Mouse (Mus musculus): ENCODE results near the gene Aoc1. TPM values are rescaled to one million over a fixed set of nuclear protein-coding genes. Genes with fewer than 3 reads are reported as not detected.

The Aoc1 gene
- total and polyA plus RNA-seq, 3 experiments = 0.19 to 0.21 TPM; not detected in 1

- TF ChIP-seq E2F4 (IDR thresholded peaks at IDR 0.05; ENCODE audit: insufficient replicate concordance, low read depth, low read length) (no peak), ZC3H11A (IDR thresholded peaks at IDR 0.05; ENCODE audit: low read depth, low read length) (no peak), EP300 (IDR thresholded peaks at IDR 0.05; ENCODE audit: low read length) (no peak), POLR2AphosphoS2 (IDR thresholded peaks at IDR 0.05; ENCODE audit: low read depth, low read length) (no peak), CHD1 (IDR thresholded peaks at IDR 0.05; ENCODE audit: low read depth, low read length) (no peak), MYC (IDR thresholded peaks at IDR 0.05; ENCODE audit: low read depth, low read length) (no peak), JUND (conservative IDR thresholded peaks at IDR 0.05; ENCODE audit: low read depth, low read length) (no peak), USF2 (conservative IDR thresholded peaks at IDR 0.05; ENCODE audit: low read depth, low read length) (no peak), MEF2A (IDR thresholded peaks at IDR 0.05; ENCODE audit: borderline replicate concordance, low read depth, low read length) (no peak), CTCF (conservative IDR thresholded peaks at IDR 0.05 in 1 of 2, IDR thresholded peaks at IDR 0.05 in 1 of 2; ENCODE audit: low read depth in 2 of 2, low read length in 2 of 2) (no peak), BHLHE40 (IDR thresholded peaks at IDR 0.05; ENCODE audit: low read depth, low read length) (no peak), GABPA (IDR thresholded peaks at IDR 0.05; ENCODE audit: insufficient replicate concordance, low read depth, low read length) (no peak), UBTF (IDR thresholded peaks at IDR 0.05; ENCODE audit: low read depth, low read length) (no peak), SMC3 (IDR thresholded peaks at IDR 0.05; ENCODE audit: low read depth, low read length) (no peak), USF1 (IDR thresholded peaks at IDR 0.05; ENCODE audit: low read depth, low read length) (no peak), IRF4 (IDR thresholded peaks at IDR 0.05; ENCODE audit: low read depth, low read length) (no peak), MXI1 (IDR thresholded peaks at IDR 0.05; ENCODE audit: low read depth, low read length) (no peak)
- dilution Hi-C loops (cut with MboI; ENCODE audit: extremely low pct_ligation_motif_present, extremely low pct_unique_long_range_greater_than_20kb, low sequenced_read_pairs) (no loop called here), in situ Hi-C loops (cut with MboI; ENCODE audit: low pct_ligation_motif_present, low pct_unique_long_range_greater_than_20kb, low sequenced_read_pairs) (no loop called here)
- Histone ChIP-seq H3K4me2 (ENCODE audit: insufficient read depth, low read depth, poor library complexity, severe bottlenecking) (no peak overlapping the region), H3K27me3 (replicated peaks) (no peaks in the 10 kb centered on the region), H3K4me1 (ENCODE audit: control insufficient read depth in 1 of 2, insufficient read depth in 2 of 2) (peaks cover 0 to 5% of the 10 kb centered on the region in 2 experiments; a peak in 2 of 4 replicates), H3K79me2 (replicated peaks; ENCODE audit: control insufficient read depth, extremely low read depth, insufficient read depth, poor library complexity, severe bottlenecking) (no peaks in the 10 kb centered on the region), H3K27ac (ENCODE audit: insufficient read depth, low read depth) (no peak overlapping the region), H3K9me3 (replicated peaks; ENCODE audit: low read length) (no peaks in the 10 kb centered on the region), H3K36me3 (replicated peaks in 1 of 2; ENCODE audit: control insufficient read depth in 1 of 2, insufficient read depth in 1 of 2, low read length in 1 of 2) (no peaks in the 10 kb centered on the region), H3K4me3 (replicated peaks in 1 of 3; ENCODE audit: low read depth in 2 of 3, low read length in 2 of 3, poor library complexity in 1 of 3) (no peak overlapping the region), H3K9ac (ENCODE audit: insufficient read depth, low read depth) (no peak overlapping the region)
- DNase-seq (ENCODE audit: extremely low read depth) = no peak
These were observed 30.1 kb downstream of the Aoc1 start for GRCm38 (mm10) chr6:48902511-48903406.

DNA sequence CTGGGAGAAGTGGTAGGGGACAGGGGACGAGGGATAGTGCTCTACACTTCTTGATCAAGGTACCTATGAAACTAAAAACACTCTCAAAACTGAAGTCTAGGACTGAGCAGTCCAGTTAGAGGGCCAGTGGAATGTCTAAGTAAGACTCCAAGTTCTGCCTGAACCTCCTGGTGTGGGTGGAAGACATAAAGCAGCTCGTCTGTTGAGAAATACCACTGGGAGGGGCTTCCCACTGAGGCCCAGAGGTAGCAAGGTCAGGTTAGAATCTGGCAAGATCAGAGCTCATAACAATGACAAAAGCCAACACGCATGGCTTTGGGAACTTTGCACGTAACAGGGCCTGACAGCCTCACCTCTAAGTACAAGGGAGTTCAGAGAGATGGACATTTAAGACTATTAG, 30.7 kb downstream of the Aoc1 start:
- dilution Hi-C loops (cut with MboI; ENCODE audit: extremely low pct_ligation_motif_present, extremely low pct_unique_long_range_greater_than_20kb, low sequenced_read_pairs) = no loop called here
- in situ Hi-C loops (cut with MboI; ENCODE audit: low pct_ligation_motif_present, low pct_unique_long_range_greater_than_20kb, low sequenced_read_pairs) = no loop called here
- no peaks in the 10 kb centered on the region for H3K79me2 ChIP-seq (replicated peaks; ENCODE audit: control insufficient read depth, extremely low read depth, insufficient read depth, poor library complexity, severe bottlenecking)
- no peak overlapping the region for H3K27ac ChIP-seq (ENCODE audit: insufficient read depth, low read depth)
- TF ChIP-seq MAZ (IDR thresholded peaks at IDR 0.05; ENCODE audit: low read depth, low read length) (no peak), ZMIZ1 (IDR thresholded peaks at IDR 0.05; ENCODE audit: low read depth, low read length) (no peak), JUN (IDR thresholded peaks at IDR 0.05; ENCODE audit: insufficient read depth, low read depth, low read length) (no peak), MAX (IDR thresholded peaks at IDR 0.05; ENCODE audit: low read length) (no peak), SMC3 (IDR thresholded peaks at IDR 0.05; ENCODE audit: low read depth, low read length) (no peak), PAX5 (IDR thresholded peaks at IDR 0.05; ENCODE audit: low read length) (no peak), SIN3A (IDR thresholded peaks at IDR 0.05; ENCODE audit: low read length) (no peak), BHLHE40 (IDR thresholded peaks at IDR 0.05; ENCODE audit: low read depth, low read length) (no peak)
- H3K27me3 ChIP-seq (replicated peaks) = no peaks in the 10 kb centered on the region
- H3K36me3 ChIP-seq (replicated peaks in 1 of 2; ENCODE audit: control insufficient read depth in 1 of 2, insufficient read depth in 1 of 2, low read length in 1 of 2) = no peaks in the 10 kb centered on the region
- peaks cover 0 to 5% of the 10 kb centered on the region in 2 experiments; a peak in 2 of 4 replicates for H3K4me1 ChIP-seq (ENCODE audit: control insufficient read depth in 1 of 2, insufficient read depth in 2 of 2)
- no peak overlapping the region for H3K9ac ChIP-seq (ENCODE audit: insufficient read depth, low read depth)
- H3K4me2 ChIP-seq (ENCODE audit: insufficient read depth, low read depth, poor library complexity, severe bottlenecking) = no peak overlapping the region
- no peak for DNase-seq (ENCODE audit: extremely low read depth)
- H3K4me3 ChIP-seq (replicated peaks in 1 of 3; ENCODE audit: low read depth in 2 of 3, low read length in 2 of 3, poor library complexity in 1 of 3) = no peak overlapping the region
- H3K9me3 ChIP-seq (replicated peaks; ENCODE audit: low read length) = no peaks in the 10 kb centered on the region

Measured in CH12.LX (cell line).